Mouse (Mus musculus) effector memory CD4-positive, alpha-beta T cell, adult 5 months (primary cell): Measurements from ENCODE around the gene Sec61g. TPM values are rescaled to one million over a fixed set of nuclear protein-coding genes. Genes with fewer than 3 reads are reported as not detected.

Experiments used
- polyA plus RNA-seq: library from polyadenylated mRNA; unstranded; fragments of 100-300 nt; shearing (Covaris generic); gene quantifications from one replicate; pipeline ENCODE4 v1.2.1, GENCODE M21; 2017

The Sec61g gene
- 12.6 TPM for polyA plus RNA-seq

DNA sequence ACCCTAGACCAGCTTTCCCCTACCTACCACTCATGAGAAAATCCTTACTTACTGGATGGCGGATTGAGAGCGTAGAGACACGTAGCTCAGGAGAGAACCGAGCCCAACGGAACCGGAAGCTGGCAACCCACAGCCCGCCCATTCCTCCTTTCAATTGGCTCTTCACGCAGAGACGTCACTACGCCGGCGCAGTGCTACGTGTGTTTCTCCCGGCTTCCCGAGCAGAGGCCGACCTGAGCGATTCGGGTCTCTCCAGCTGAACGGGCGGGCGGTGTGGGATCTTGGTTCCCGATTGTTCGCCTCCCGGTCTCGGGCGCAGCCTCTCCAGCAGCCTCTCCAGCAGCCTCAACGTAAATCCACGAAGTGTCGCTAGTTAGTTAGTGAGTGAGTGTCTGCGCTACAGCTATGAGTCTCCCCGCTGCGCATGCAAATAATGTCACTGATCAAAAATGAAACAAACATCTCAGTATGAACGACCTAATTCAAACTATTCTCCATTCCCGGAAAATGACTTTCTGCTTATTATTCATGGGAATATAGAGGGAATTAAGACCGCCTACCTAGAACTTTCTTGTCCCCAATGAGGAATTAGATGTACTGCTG lies at the start of gene Sec61g:
Gene Sec61g (minus strand): TSS at position 433 of the 603 bp plus-strand sequence.

Other genes starting within 250 kb of the Sec61g start
- gene Egfr, start 243.7 kb upstream of the Sec61g start, polyA plus RNA-seq: not detected